Mouse (Mus musculus) brain, embryonic 14.5 days (tissue): ENCODE results near the gene Olfr1392.

Source experiments
- CTCF ChIP-seq: fragments of 200-500 bp; IDR thresholded peaks from 2 replicates; pipeline ENCODE4 v1.5.1; 2012; ENCODE audit warnings: inconsistent platforms, mild to moderate bottlenecking, moderate library complexity, borderline replicate concordance; ENCODE audit not compliant: insufficient read depth, insufficient read length; ENCODE audit errors: extremely low read depth
- POLR2A ChIP-seq: fragments of 200-500 bp; IDR thresholded peaks from 2 replicates; pipeline ENCODE4 v1.6.1; 2012; ENCODE audit warnings: mild to moderate bottlenecking, inconsistent platforms, borderline replicate concordance; ENCODE audit not compliant: poor library complexity, insufficient read depth, insufficient read length, severe bottlenecking; ENCODE audit errors: extremely low read depth

DNA sequence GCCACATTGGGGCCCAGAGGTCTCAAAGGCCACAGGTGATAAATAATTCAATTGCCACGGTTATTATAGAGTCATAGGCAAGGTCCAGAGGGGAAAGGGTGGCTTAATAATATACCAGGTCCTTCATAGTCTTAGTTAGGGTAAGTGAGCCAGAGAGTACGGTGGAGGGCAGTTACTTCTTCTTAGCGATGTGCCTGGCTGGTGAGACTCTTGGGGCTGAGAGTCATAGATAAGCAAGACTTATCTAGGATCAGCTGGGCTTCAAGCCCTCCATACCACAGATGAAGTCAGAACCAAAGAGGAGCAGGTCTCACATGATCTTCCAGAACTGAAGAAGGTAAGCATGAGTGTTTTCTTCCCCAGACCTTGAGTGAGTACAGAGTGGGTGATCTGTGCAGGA lies 6.9 kb upstream of the Olfr1392 start, which contains the start of gene Olfr1393:
- TF ChIP-seq CTCF = no peak
- TF ChIP-seq POLR2A = no peak
